ENCODE assay signal across 8 mouse cellular contexts in genomic region chr4:75562480-75562879, GRCm38 (mm10).
A peak's percentile ranks its signal among the peaks of the same experiment; 100 is the strongest.
DNase-seq lines count a peak whose midpoint lies in the region; ATAC-seq and TF ChIP-seq lines count a peak whose summit lies in the region.
"Had no signal": no experiment of that assay in that cellular context is flagged by ENCODE, and none has a peak within 500 bp of the region (broad histone marks: within the 10 kb centered on the region; RNA-seq: fewer than 3 reads in every experiment).

No protein-coding gene starts in this region.

- H3K4me1 ChIP-seq in hindbrain, embryonic 14.5 days (replicated peaks; ENCODE audit: control insufficient read depth, insufficient read depth, low read length): 0 out of 2 replicates have a peak, but pooled peaks cover 4% of the 10 kb centered on the region
- H3K4me1 ChIP-seq in heart, adult 2 months (ENCODE audit: control insufficient read depth, insufficient read depth, low read length): 0 out of 2 replicates have a peak, but pooled peaks cover 1% of the 10 kb centered on the region

- H3K9me3 ChIP-seq in hindbrain, embryonic 14.5 days (ENCODE audit: control insufficient read depth, low read length): no peaks in the 10 kb centered on the region

- WGBS in hindbrain, embryonic 14.5 days: 4% methylated on average over 4 of the region's 4 CpGs
- 38% methylated on average over 4 of the region's 4 CpGs for WGBS in heart, adult 2 months

- TF ChIP-seq POLR2A in heart, adult 2 months (IDR thresholded peaks at IDR 0.05; ENCODE audit: insufficient read depth, low read depth, low read length): no peak

- peak; percentile 77; the same call in 1 of the 2 replicates for ATAC-seq in cerebellum, adult (ENCODE audit: insufficient number of reproducible peaks, low FRiP score, low TSS enrichment)
- ATAC-seq in hindbrain, embryonic 14.5 days (ENCODE audit: low FRiP score): peak; percentile 92
- ATAC-seq: lung, postnatal 0 days had no signal

- intact Hi-C loops in heart, adult 2 months (cut with DNase I): no loop called here
- intact Hi-C loops in heart, postnatal 14 days (cut with DNase I): no loop called here

- TF ChIP-seq CTCF in heart, adult 2 months (IDR thresholded peaks at IDR 0.05): no peak

- H3K4me2 ChIP-seq in hindbrain, embryonic 14.5 days (replicated peaks): no peak overlapping the region

- peak overlapping the region; percentile 32 for H3K27ac ChIP-seq in hindbrain, embryonic 14.5 days
- H3K27ac ChIP-seq in heart, adult 2 months: no peak overlapping the region

- TF ChIP-seq EP300 in heart, adult 2 months (IDR thresholded peaks at IDR 0.05; ENCODE audit: insufficient read depth, low read depth, low read length): no peak

- no peaks in the 10 kb centered on the region for H3K79me2 ChIP-seq in heart, adult 2 months (replicated peaks; ENCODE audit: control insufficient read depth, insufficient read depth, low read length)

- no peaks in the 10 kb centered on the region for H3K27me3 ChIP-seq in hindbrain, embryonic 14.5 days (ENCODE audit: control insufficient read depth, insufficient read depth, low read length)
- no peaks in the 10 kb centered on the region for H3K27me3 ChIP-seq in heart, adult 2 months (ENCODE audit: control insufficient read depth, insufficient read depth, low read length)

- H3K9ac ChIP-seq in hindbrain, embryonic 14.5 days: no peak overlapping the region
- no peak overlapping the region for H3K9ac ChIP-seq in heart, adult 2 months (ENCODE audit: low read depth, low read length)

- no peak overlapping the region for H3K4me3 ChIP-seq in hindbrain, embryonic 14.5 days (replicated peaks; ENCODE audit: low read length)
- no peak overlapping the region for H3K4me3 ChIP-seq in heart, adult 2 months

- DNase-seq in cerebellum, postnatal 14 days: peak; percentile 67 to 77
- peak; percentile 52 for DNase-seq in hindbrain, embryonic 14.5 days (ENCODE audit: low spot score)
- DNase-seq in neural tube, embryonic 10.5 days (ENCODE audit: extremely low spot score, low spot score): peak; percentile 18
- DNase-seq in adrenal gland, adult 2 months: no peak
- no peak for DNase-seq in heart, adult 2 months
- no peak for DNase-seq in heart, postnatal 14 days

- H3K36me3 ChIP-seq in hindbrain, embryonic 14.5 days (replicated peaks; ENCODE audit: control insufficient read depth, insufficient read depth): no peaks in the 10 kb centered on the region
- H3K36me3 ChIP-seq in heart, adult 2 months (ENCODE audit: control insufficient read depth, insufficient read depth, low read length): no peaks in the 10 kb centered on the region

Comparison
In these comparisons a context has a peak if more than half of its experiments do, and no peak if none do; other contexts are left out.
1. DNase-seq: peak in cerebellum, postnatal 14 days (2 of 2), hindbrain, embryonic 14.5 days (single experiment) and neural tube, embryonic 10.5 days (single experiment); none in adrenal gland, adult 2 months (single experiment), heart, adult 2 months (0 of 2) and heart, postnatal 14 days (0 of 2).